Mouse (Mus musculus): Measurements from ENCODE around the gene Ripor3. TPM values are rescaled to one million over a fixed set of nuclear protein-coding genes. Genes with fewer than 3 reads are reported as not detected.

Ripor3 gene
- polyA plus RNA-seq, 1 experiment, result 0.13 TPM

- H3K36me3 ChIP-seq (ENCODE audit: control insufficient read depth), result peaks cover 4% of the 10 kb centered on the region
- TF ChIP-seq GATA1 (IDR thresholded peaks at IDR 0.05; ENCODE audit: low read length) (no peak), TAL1 (IDR thresholded peaks at IDR 0.05; ENCODE audit: low read length) (no peak)
- H3K27me3 ChIP-seq (ENCODE audit: control insufficient read depth), result no peaks in the 10 kb centered on the region
- no peak overlapping the region for H3K4me3 ChIP-seq (replicated peaks)
- H3K9me3 ChIP-seq (ENCODE audit: control insufficient read depth, low read length), result no peaks in the 10 kb centered on the region
- H3K4me1 ChIP-seq (ENCODE audit: control insufficient read depth), result peaks cover 9% of the 10 kb centered on the region
Observed at GRCm38 (mm10) chr2:167958082-167958788, 52.2 kb downstream of the Ripor3 start.

GRCm38 (mm10) chr2:167957539-167957938, 52.9 kb downstream of the Ripor3 start:
- Histone ChIP-seq H3K36me3 (ENCODE audit: control insufficient read depth) (peaks cover 2% of the 10 kb centered on the region; the same call in 1 of the 2 replicates), H3K27me3 (ENCODE audit: control insufficient read depth) (no peaks in the 10 kb centered on the region), H3K9me3 (ENCODE audit: control insufficient read depth, low read length) (no peaks in the 10 kb centered on the region), H3K4me1 (ENCODE audit: control insufficient read depth) (peaks cover 9% of the 10 kb centered on the region), H3K4me3 (replicated peaks) (no peak overlapping the region)
- TF ChIP-seq TAL1 (IDR thresholded peaks at IDR 0.05; ENCODE audit: low read length), result no peak
- TF ChIP-seq GATA1 (IDR thresholded peaks at IDR 0.05; ENCODE audit: low read length), result no peak

- Histone ChIP-seq H3K4me3 (replicated peaks) (no peak overlapping the region), H3K27me3 (ENCODE audit: control insufficient read depth) (no peaks in the 10 kb centered on the region), H3K4me1 (ENCODE audit: control insufficient read depth) (peaks cover 7% of the 10 kb centered on the region), H3K36me3 (ENCODE audit: control insufficient read depth) (peaks cover 2% of the 10 kb centered on the region; the same call in 1 of the 2 replicates), H3K9me3 (ENCODE audit: control insufficient read depth, low read length) (no peaks in the 10 kb centered on the region)
- no peak for TF ChIP-seq TAL1 (IDR thresholded peaks at IDR 0.05; ENCODE audit: low read length)
- TF ChIP-seq GATA1 (IDR thresholded peaks at IDR 0.05; ENCODE audit: low read length), result no peak
Observed at GRCm38 (mm10) chr2:167954928-167955327, 55.5 kb downstream of the Ripor3 start.

- Histone ChIP-seq H3K4me3 (replicated peaks) (no peak overlapping the region), H3K9me3 (ENCODE audit: control insufficient read depth, low read length) (no peaks in the 10 kb centered on the region), H3K4me1 (ENCODE audit: control insufficient read depth) (peaks cover 9% of the 10 kb centered on the region), H3K27me3 (ENCODE audit: control insufficient read depth) (no peaks in the 10 kb centered on the region), H3K36me3 (ENCODE audit: control insufficient read depth) (peaks cover 2% of the 10 kb centered on the region; the same call in 1 of the 2 replicates)
- TF ChIP-seq GATA1 (IDR thresholded peaks at IDR 0.05; ENCODE audit: low read length) (no peak), TAL1 (IDR thresholded peaks at IDR 0.05; ENCODE audit: low read length) (no peak)
Observed at GRCm38 (mm10) chr2:167953819-167954218, 56.6 kb downstream of the Ripor3 start.

GRCm38 (mm10) chr2:167951301-167952211, 58.9 kb downstream of the Ripor3 start:
- Histone ChIP-seq H3K4me1 (ENCODE audit: control insufficient read depth) (peaks cover 30% of the 10 kb centered on the region), H3K27me3 (ENCODE audit: control insufficient read depth) (no peaks in the 10 kb centered on the region), H3K36me3 (ENCODE audit: control insufficient read depth) (peaks cover 2% of the 10 kb centered on the region; the same call in 1 of the 2 replicates), H3K4me3 (replicated peaks) (no peak overlapping the region), H3K9me3 (ENCODE audit: control insufficient read depth, low read length) (no peaks in the 10 kb centered on the region)
- TF ChIP-seq TAL1 (IDR thresholded peaks at IDR 0.05; ENCODE audit: low read length) (no peak), GATA1 (IDR thresholded peaks at IDR 0.05; ENCODE audit: low read length) (no peak)

- Histone ChIP-seq H3K4me3 (replicated peaks) (no peak overlapping the region), H3K27me3 (ENCODE audit: control insufficient read depth) (no peaks in the 10 kb centered on the region), H3K36me3 (ENCODE audit: control insufficient read depth) (peaks cover 2% of the 10 kb centered on the region; the same call in 1 of the 2 replicates), H3K9me3 (ENCODE audit: control insufficient read depth, low read length) (no peaks in the 10 kb centered on the region), H3K4me1 (ENCODE audit: control insufficient read depth) (peaks cover 34% of the 10 kb centered on the region)
- TF ChIP-seq TAL1 (IDR thresholded peaks at IDR 0.05; ENCODE audit: low read length), result no peak
- TF ChIP-seq GATA1 (IDR thresholded peaks at IDR 0.05; ENCODE audit: low read length), result no peak
Observed at GRCm38 (mm10) chr2:167950681-167951080, 59.7 kb downstream of the Ripor3 start.

GRCm38 (mm10) chr2:167949808-167950207, 60.6 kb downstream of the Ripor3 start:
- Histone ChIP-seq H3K27me3 (ENCODE audit: control insufficient read depth) (no peaks in the 10 kb centered on the region), H3K4me3 (replicated peaks) (no peak overlapping the region), H3K9me3 (ENCODE audit: control insufficient read depth, low read length) (no peaks in the 10 kb centered on the region), H3K4me1 (ENCODE audit: control insufficient read depth) (peaks cover 36% of the 10 kb centered on the region), H3K36me3 (ENCODE audit: control insufficient read depth) (peaks cover 2% of the 10 kb centered on the region; the same call in 1 of the 2 replicates)
- TF ChIP-seq TAL1 (IDR thresholded peaks at IDR 0.05; ENCODE audit: low read length) (no peak), GATA1 (IDR thresholded peaks at IDR 0.05; ENCODE audit: low read length) (no peak)

- Histone ChIP-seq H3K4me1 (ENCODE audit: control insufficient read depth) (peaks cover 39% of the 10 kb centered on the region), H3K27me3 (ENCODE audit: control insufficient read depth) (no peaks in the 10 kb centered on the region), H3K36me3 (ENCODE audit: control insufficient read depth) (no peaks in the 10 kb centered on the region; the same call in 1 of the 2 replicates), H3K4me3 (replicated peaks) (no peak overlapping the region), H3K9me3 (ENCODE audit: control insufficient read depth, low read length) (no peaks in the 10 kb centered on the region)
- TF ChIP-seq TAL1 (IDR thresholded peaks at IDR 0.05; ENCODE audit: low read length) (no peak), GATA1 (IDR thresholded peaks at IDR 0.05; ENCODE audit: low read length) (no peak)
Observed at GRCm38 (mm10) chr2:167949250-167949649, 61.2 kb downstream of the Ripor3 start.

- Histone ChIP-seq H3K27me3 (ENCODE audit: control insufficient read depth) (no peaks in the 10 kb centered on the region), H3K36me3 (ENCODE audit: control insufficient read depth) (no peaks in the 10 kb centered on the region; the same call in 1 of the 2 replicates), H3K9me3 (ENCODE audit: control insufficient read depth, low read length) (no peaks in the 10 kb centered on the region), H3K4me3 (replicated peaks) (no peak overlapping the region), H3K4me1 (ENCODE audit: control insufficient read depth) (peaks cover 40% of the 10 kb centered on the region)
- TF ChIP-seq GATA1 (IDR thresholded peaks at IDR 0.05; ENCODE audit: low read length), result no peak
Observed at GRCm38 (mm10) chr2:167948557-167948956, 61.9 kb downstream of the Ripor3 start.

All from erythroblast, embryonic 14.5 days (primary cell).